In genomic region chr13:55473076-55473831, GRCm38 (mm10) we compare ENCODE assay signal across 8 mouse cellular contexts. TPM values are rescaled to one million over a fixed set of nuclear protein-coding genes. Genes with fewer than 3 reads are reported as not detected.
DNase-seq lines count a peak whose midpoint lies in the region; ATAC-seq lines count a peak whose summit lies in the region.

No protein-coding gene starts in this region.

- H3K4me3 ChIP-seq in lung, embryonic 15.5 days: peak overlapping the region; percentile 62
- H3K4me3 ChIP-seq in brown adipose tissue, adult 24 weeks (ENCODE audit: insufficient read depth, low read depth, low read length): peak overlapping the region; percentile 65
- peak overlapping the region; percentile 77 for H3K4me3 ChIP-seq in hindbrain, embryonic 10.5 days
- peak overlapping the region; percentile 57 for H3K4me3 ChIP-seq in midbrain, embryonic 12.5 days

- H3K27me3 ChIP-seq in lung, embryonic 15.5 days: peaks cover 6% of the 10 kb centered on the region; the same call in 1 of the 2 replicates
- H3K27me3 ChIP-seq in hindbrain, embryonic 10.5 days (ENCODE audit: insufficient read depth, poor library complexity, severe bottlenecking): peaks cover 17% of the 10 kb centered on the region
- H3K27me3 ChIP-seq in midbrain, embryonic 12.5 days: no peaks in the 10 kb centered on the region

- 36% methylated on average over 18 of the region's 18 CpGs for WGBS in lung, embryonic 15.5 days
- 17% methylated on average over 18 of the region's 18 CpGs for WGBS in hindbrain, embryonic 10.5 days
- 16% methylated on average over 18 of the region's 18 CpGs for WGBS in midbrain, embryonic 12.5 days

- no peak for ATAC-seq in lung, embryonic 15.5 days (ENCODE audit: borderline replicate concordance, extremely low read depth, low FRiP score, low TSS enrichment)
- no peak for ATAC-seq in midbrain, embryonic 12.5 days (ENCODE audit: low FRiP score, low read depth)
- no peak for ATAC-seq in erythroid progenitor cell, adult 5-6 weeks (replicated peaks; ENCODE audit: low FRiP score, poor library complexity, severe bottlenecking)
- no peak for ATAC-seq in activated CD4-positive, CD25-positive, alpha-beta regulatory T cell, adult 4 months

- H3K27ac ChIP-seq in lung, embryonic 15.5 days: 0 out of 2 replicates have a peak overlapping the region, but pooled peaks have one; percentile 39
- H3K27ac ChIP-seq in brown adipose tissue, adult 24 weeks (replicated peaks; ENCODE audit: low read depth, low read length): no peak overlapping the region
- H3K27ac ChIP-seq in hindbrain, embryonic 10.5 days: peak overlapping the region; percentile 90
- H3K27ac ChIP-seq in midbrain, embryonic 12.5 days (replicated peaks): peak overlapping the region; percentile 91

- H3K9ac ChIP-seq in lung, embryonic 15.5 days: peak overlapping the region; percentile 59
- H3K9ac ChIP-seq in midbrain, embryonic 12.5 days (replicated peaks): peak overlapping the region; percentile 86

- no peak for DNase-seq in lung, postnatal 4 days
- peak; percentile 63 for DNase-seq in hindbrain, embryonic 10.5 days (ENCODE audit: low spot score)
- no peak for DNase-seq in natural killer cell, adult 2 months (ENCODE audit: low spot score in 2 of 2)

- no peaks in the 10 kb centered on the region for H3K9me3 ChIP-seq in lung, embryonic 15.5 days
- no peaks in the 10 kb centered on the region for H3K9me3 ChIP-seq in hindbrain, embryonic 10.5 days
- no peaks in the 10 kb centered on the region for H3K9me3 ChIP-seq in midbrain, embryonic 12.5 days

- peak overlapping the region; percentile 100 for H3K4me2 ChIP-seq in lung, embryonic 15.5 days
- peak overlapping the region; percentile 90 for H3K4me2 ChIP-seq in midbrain, embryonic 12.5 days (replicated peaks)

- peaks cover 26% of the 10 kb centered on the region for H3K4me1 ChIP-seq in lung, embryonic 15.5 days
- no peaks in the 10 kb centered on the region; the same call in 1 of the 2 replicates for H3K4me1 ChIP-seq in brown adipose tissue, adult 24 weeks (ENCODE audit: control insufficient read depth, insufficient read depth, insufficient read length, low read length)
- H3K4me1 ChIP-seq in hindbrain, embryonic 10.5 days (replicated peaks): peaks cover 90% of the 10 kb centered on the region
- peaks cover 87% of the 10 kb centered on the region for H3K4me1 ChIP-seq in midbrain, embryonic 12.5 days

- H3K36me3 ChIP-seq in lung, embryonic 15.5 days: peaks cover 31% of the 10 kb centered on the region
- H3K36me3 ChIP-seq in hindbrain, embryonic 10.5 days: peaks cover 53% of the 10 kb centered on the region
- H3K36me3 ChIP-seq in midbrain, embryonic 12.5 days: peaks cover 48% of the 10 kb centered on the region

RNA-seq across cellular contexts. Expression of gene Prr7, which starts 9.2 kb away (rescaled TPM):
- 0.29 and 0.39 TPM in 2 replicates for polyA plus RNA-seq in lung, embryonic 15.5 days (2015; fragmentation: Nextera tagmentation; extraction: Ambion mirVana)
- not detected in 2 replicates for polyA plus RNA-seq in brown adipose tissue, adult 24 weeks (2012; ENCODE audit: insufficient read depth, insufficient read length, missing spikeins)
- polyA plus RNA-seq in hindbrain, embryonic 10.5 days (2016; fragmentation: Nextera tagmentation; extraction: Ambion mirVana): 0.69 and 1.0 TPM in 2 replicates
- 2.0 and 2.3 TPM in 2 replicates for polyA plus RNA-seq in midbrain, embryonic 12.5 days (2016; fragmentation: Nextera tagmentation; extraction: Ambion mirVana)
- not detected in 2 replicates for total RNA-seq in erythroid progenitor cell, adult 5-6 weeks (2015; ENCODE audit: low replicate concordance)
- total RNA-seq in erythroid progenitor cell, adult 5-6 weeks (2017; ENCODE audit: low replicate concordance): not detected in 2 replicates
- polyA plus RNA-seq in activated CD4-positive, CD25-positive, alpha-beta regulatory T cell, adult 4 months (2017; shearing (Covaris generic)): not detected

RNA-seq across cellular contexts. Expression of gene Dbn1, which starts 14.7 kb away (rescaled TPM):
- 124 and 132 TPM in 2 replicates for polyA plus RNA-seq in lung, embryonic 15.5 days (2015; fragmentation: Nextera tagmentation; extraction: Ambion mirVana)
- polyA plus RNA-seq in brown adipose tissue, adult 24 weeks (2012; ENCODE audit: insufficient read depth, insufficient read length, missing spikeins): 7.6 and 8.3 TPM in 2 replicates
- polyA plus RNA-seq in hindbrain, embryonic 10.5 days (2016; fragmentation: Nextera tagmentation; extraction: Ambion mirVana): 420 and 518 TPM in 2 replicates
- 558 and 585 TPM in 2 replicates for polyA plus RNA-seq in midbrain, embryonic 12.5 days (2016; fragmentation: Nextera tagmentation; extraction: Ambion mirVana)
- total RNA-seq in erythroid progenitor cell, adult 5-6 weeks (2015; ENCODE audit: low replicate concordance): not detected in 2 replicates
- total RNA-seq in erythroid progenitor cell, adult 5-6 weeks (2017; ENCODE audit: low replicate concordance): 0.45 TPM in 1 of 2 replicates, not detected in the other
- polyA plus RNA-seq in activated CD4-positive, CD25-positive, alpha-beta regulatory T cell, adult 4 months (2017; shearing (Covaris generic)): under 1 TPM in 1 of 2 experiments, not detected in 1; 0.25 TPM

RNA-seq across cellular contexts. Expression of gene Grk6, which starts 28.4 kb away (rescaled TPM):
- polyA plus RNA-seq in lung, embryonic 15.5 days (2015; fragmentation: Nextera tagmentation; extraction: Ambion mirVana): 45.1 and 45.7 TPM in 2 replicates
- 10.5 and 17.4 TPM in 2 replicates for polyA plus RNA-seq in brown adipose tissue, adult 24 weeks (2012; ENCODE audit: insufficient read depth, insufficient read length, missing spikeins)
- polyA plus RNA-seq in hindbrain, embryonic 10.5 days (2016; fragmentation: Nextera tagmentation; extraction: Ambion mirVana): 51.5 and 52.3 TPM in 2 replicates
- 53.1 and 58.5 TPM in 2 replicates for polyA plus RNA-seq in midbrain, embryonic 12.5 days (2016; fragmentation: Nextera tagmentation; extraction: Ambion mirVana)
- total RNA-seq in erythroid progenitor cell, adult 5-6 weeks (2015; ENCODE audit: low replicate concordance): 48.2 and 55.5 TPM in 2 replicates
- 62.2 and 75.7 TPM in 2 replicates for total RNA-seq in erythroid progenitor cell, adult 5-6 weeks (2017; ENCODE audit: low replicate concordance)
- polyA plus RNA-seq in activated CD4-positive, CD25-positive, alpha-beta regulatory T cell, adult 4 months (2017; shearing (Covaris generic)): 10 to 100 TPM; 38.6 to 43.6 TPM

RNA-seq across cellular contexts. Expression of gene Pdlim7, which starts 40.2 kb away (rescaled TPM):
- 169 and 176 TPM in 2 replicates for polyA plus RNA-seq in lung, embryonic 15.5 days (2015; fragmentation: Nextera tagmentation; extraction: Ambion mirVana)
- polyA plus RNA-seq in brown adipose tissue, adult 24 weeks (2012; ENCODE audit: insufficient read depth, insufficient read length, missing spikeins): 8.0 and 16.1 TPM in 2 replicates
- polyA plus RNA-seq in hindbrain, embryonic 10.5 days (2016; fragmentation: Nextera tagmentation; extraction: Ambion mirVana): 194 and 221 TPM in 2 replicates
- polyA plus RNA-seq in midbrain, embryonic 12.5 days (2016; fragmentation: Nextera tagmentation; extraction: Ambion mirVana): 140 and 156 TPM in 2 replicates
- total RNA-seq in erythroid progenitor cell, adult 5-6 weeks (2015; ENCODE audit: low replicate concordance): 0.84 and 1.4 TPM in 2 replicates
- 0.15 and 3.5 TPM in 2 replicates for total RNA-seq in erythroid progenitor cell, adult 5-6 weeks (2017; ENCODE audit: low replicate concordance)
- 10 to 100 TPM in 1 of 2 experiments, 1 to 10 TPM in 1; 7.4 to 14.4 TPM for polyA plus RNA-seq in activated CD4-positive, CD25-positive, alpha-beta regulatory T cell, adult 4 months (2017; shearing (Covaris generic))

RNA-seq across cellular contexts. Expression of gene F12, which starts 46.7 kb away (rescaled TPM):
- polyA plus RNA-seq in lung, embryonic 15.5 days (2015; fragmentation: Nextera tagmentation; extraction: Ambion mirVana): 0.10 and 0.65 TPM in 2 replicates
- polyA plus RNA-seq in brown adipose tissue, adult 24 weeks (2012; ENCODE audit: insufficient read depth, insufficient read length, missing spikeins): not detected in 2 replicates
- 0.07 and 0.25 TPM in 2 replicates for polyA plus RNA-seq in hindbrain, embryonic 10.5 days (2016; fragmentation: Nextera tagmentation; extraction: Ambion mirVana)
- not detected in 2 replicates for polyA plus RNA-seq in midbrain, embryonic 12.5 days (2016; fragmentation: Nextera tagmentation; extraction: Ambion mirVana)
- not detected in 2 replicates for total RNA-seq in erythroid progenitor cell, adult 5-6 weeks (2015; ENCODE audit: low replicate concordance)
- not detected in 2 replicates for total RNA-seq in erythroid progenitor cell, adult 5-6 weeks (2017; ENCODE audit: low replicate concordance)
- polyA plus RNA-seq in activated CD4-positive, CD25-positive, alpha-beta regulatory T cell, adult 4 months (2017; shearing (Covaris generic)): not detected

Comparison
In these comparisons a context has a peak if more than half of its experiments do, and no peak if none do; other contexts are left out.
1. RNA of gene Dbn1, which starts 14.7 kb away (polyA plus RNA-seq): 558 to 585 TPM in midbrain, embryonic 12.5 days, 420 to 518 TPM in hindbrain, embryonic 10.5 days and 124 to 132 TPM in lung, embryonic 15.5 days; 7.6 to 8.3 TPM in brown adipose tissue, adult 24 weeks and 0.25 TPM in activated CD4-positive, CD25-positive, alpha-beta regulatory T cell, adult 4 months; every median in the first group is over 10 times any median in the second.
2. Peak in every context shown above with its lines, with median percentiles within 50 percentile points of each other: H3K4me3 ChIP-seq.